Mouse (Mus musculus) erythroblast, embryonic 14.5 days (primary cell): ENCODE measurements around the gene Sec24b.

Source experiments
- GATA1 ChIP-seq: IDR thresholded peaks from 2 replicates; pipeline ENCODE4 v1.6.1; 2012; ENCODE audit warnings: low read length, inconsistent platforms, mixed read lengths
- TAL1 ChIP-seq: IDR thresholded peaks from 3 replicates; pipeline ENCODE4 v1.6.1; 2012; ENCODE audit warnings: low read length, inconsistent platforms, mixed read lengths

GRCm38 (mm10) chr3:130083312-130083711 lies 22.0 kb upstream of the Sec24b start:
- TF ChIP-seq GATA1 (no peak), TAL1 (no peak)
